Mouse (Mus musculus) embryo, embryonic 10 days (tissue): ENCODE measurements at regions not wholly inside any gene's neighbourhood (a gene's known extent, or its start where the extent isn't known, plus 50 kb on each side); places are given as distances from the start of the nearest gene placed in this dataset.
A peak's percentile ranks its signal among the peaks of the same experiment; 100 is the strongest.

Experiments
- DNase-seq: peaks from one replicate; pipeline ENCODE4 v3.0.0-alpha.2; 2015; ENCODE audit warnings: low spot score

GRCm38 (mm10) chrX:61119499-61119898 is 65.9 kb downstream of the Cdr1 start:
- peak; percentile 51 for DNase-seq

DNA sequence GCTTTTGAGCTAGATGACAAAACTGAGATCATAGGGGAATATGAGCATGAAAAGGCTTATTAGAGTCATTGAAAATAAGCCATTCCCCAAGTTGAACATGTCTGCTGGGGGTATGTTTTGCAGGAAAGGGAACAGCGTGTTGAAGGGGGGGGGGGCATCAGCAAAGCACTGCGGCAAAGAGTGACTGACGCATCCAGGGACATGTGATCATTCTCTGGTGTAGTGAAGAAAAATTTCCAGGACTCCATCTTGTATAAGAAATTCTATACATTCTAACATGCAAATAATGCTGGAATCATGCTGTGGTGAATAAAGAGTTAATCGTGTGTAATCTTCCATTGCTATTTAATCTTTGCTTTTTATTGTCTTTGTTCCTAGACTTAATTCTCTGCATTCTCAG is 68.0 kb downstream of the Cdr1 start:
- DNase-seq = no peak

- peak; percentile 49 for DNase-seq
Observed at GRCm38 (mm10) chrX:61116010-61116447, 69.3 kb downstream of the Cdr1 start.
